Mouse (Mus musculus) hindlimb bud, embryonic 11.5 days (tissue): ENCODE data around the gene Vwa8.

ENCODE experiments used
- DNase-seq: peaks from one replicate; pipeline ENCODE4 v3.0.0-alpha.2; 2012; ENCODE audit warnings: low read depth, low spot score; ENCODE audit errors: extremely low spot score

Vwa8 gene

DNA sequence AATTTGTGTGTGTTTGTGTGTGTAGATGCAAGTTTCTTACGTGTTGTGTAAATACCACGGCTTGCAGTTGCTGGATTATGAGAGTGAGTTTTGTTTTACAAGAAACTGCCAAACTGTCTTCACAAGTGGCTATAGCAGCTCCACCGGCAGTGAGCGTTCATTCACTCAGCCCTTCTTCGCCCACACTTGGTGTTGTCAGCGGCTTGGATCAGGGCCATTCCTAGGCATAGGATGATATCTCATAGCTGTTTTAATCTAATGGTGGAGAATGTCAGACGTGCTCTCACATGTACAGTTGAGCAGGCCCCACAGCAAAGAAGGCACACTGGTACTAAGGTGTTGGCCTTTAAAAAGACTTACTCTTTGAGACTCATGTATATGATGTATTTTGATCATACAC lies 328.9 kb downstream of the Vwa8 start:
- DNase-seq = no peak

DNA sequence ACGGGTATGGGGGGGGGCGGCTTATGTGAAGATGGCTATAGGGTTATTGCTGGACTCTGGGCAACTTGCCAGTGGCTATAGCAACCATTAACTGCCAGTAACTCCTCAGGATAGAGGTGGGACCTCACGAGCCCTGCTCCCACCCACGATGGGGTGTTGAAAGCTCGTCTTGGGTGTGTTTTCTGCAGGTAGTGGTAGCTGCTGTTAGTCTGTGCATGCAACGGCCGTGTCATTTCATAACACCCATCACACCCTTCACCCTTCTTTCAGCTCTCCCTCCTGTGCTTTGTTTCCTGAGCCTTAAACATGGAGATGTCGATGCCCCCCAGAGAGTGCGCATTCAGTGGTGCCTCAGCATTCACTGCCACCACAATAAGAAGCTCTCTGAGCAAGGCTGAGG lies 329.4 kb downstream of the Vwa8 start:
- no peak for DNase-seq

DNA sequence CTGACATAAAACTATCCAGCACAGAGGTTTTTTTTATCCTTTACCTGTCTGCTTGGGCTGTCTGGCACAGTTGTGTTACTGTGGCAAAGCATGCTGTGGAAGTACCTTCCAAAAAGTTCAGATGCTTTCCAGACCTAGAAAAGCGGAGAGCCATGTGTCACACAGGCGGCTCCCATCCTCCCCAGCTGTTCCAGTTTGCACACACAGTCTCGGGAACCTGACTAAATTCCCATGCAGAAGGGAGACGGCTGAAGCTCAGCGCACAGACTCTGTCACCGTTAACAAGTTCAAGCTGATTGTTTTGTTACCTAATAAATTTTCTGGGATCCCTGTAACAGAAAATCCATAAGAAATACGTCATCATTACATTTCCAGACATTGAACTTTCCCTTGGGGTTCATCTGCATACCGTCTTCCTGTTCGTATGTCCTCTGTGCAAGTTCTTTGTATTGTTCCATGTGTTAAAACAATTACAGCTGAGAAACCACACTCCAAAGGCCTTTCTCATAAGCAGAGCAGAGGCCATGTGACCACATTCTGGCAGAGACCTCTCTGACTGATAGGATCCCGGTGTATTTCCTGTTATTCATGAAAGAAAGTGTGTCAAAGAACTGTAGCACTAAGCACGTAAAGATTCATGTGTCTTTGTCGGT lies 331.4 kb downstream of the Vwa8 start:
- no peak for DNase-seq

DNA sequence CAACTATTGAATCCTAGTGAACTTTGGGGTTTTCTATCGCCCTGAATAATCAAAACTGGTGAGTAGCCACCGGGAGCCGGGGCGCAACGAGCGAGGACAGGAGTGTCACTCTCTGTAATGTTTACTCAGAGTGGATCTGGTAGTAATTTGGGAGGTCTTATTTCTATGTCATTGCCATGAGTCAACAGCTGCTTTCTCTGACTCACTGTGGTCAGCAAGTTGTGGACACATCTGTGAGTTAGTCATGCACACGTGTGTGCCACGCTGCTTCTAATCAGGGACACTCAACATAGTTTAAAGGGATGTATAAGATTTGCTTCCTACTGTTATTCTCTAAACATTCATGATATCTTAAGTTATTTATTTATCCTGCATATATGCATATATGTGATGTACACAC lies 332.9 kb downstream of the Vwa8 start:
- no peak for DNase-seq

DNA sequence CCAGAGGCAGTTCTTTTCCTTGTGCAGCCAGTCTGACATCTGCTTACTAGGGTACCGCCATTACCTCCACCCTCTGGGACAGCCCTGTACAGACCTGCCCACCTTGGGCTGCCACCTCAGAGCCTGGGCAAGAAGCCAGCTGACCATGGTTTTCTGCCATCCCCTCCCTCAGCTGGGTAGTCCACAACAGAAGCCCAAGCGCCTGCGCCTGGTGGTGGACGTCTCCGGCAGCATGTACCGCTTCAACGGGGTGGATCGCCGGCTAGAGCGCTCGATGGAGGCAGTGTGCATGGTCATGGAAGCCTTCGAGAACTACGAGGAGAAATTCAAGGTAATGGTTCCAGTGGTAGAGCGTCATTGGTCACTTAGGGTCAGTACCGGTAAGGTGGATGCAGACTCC lies 333.9 kb downstream of the Vwa8 start:
- no peak for DNase-seq

DNA sequence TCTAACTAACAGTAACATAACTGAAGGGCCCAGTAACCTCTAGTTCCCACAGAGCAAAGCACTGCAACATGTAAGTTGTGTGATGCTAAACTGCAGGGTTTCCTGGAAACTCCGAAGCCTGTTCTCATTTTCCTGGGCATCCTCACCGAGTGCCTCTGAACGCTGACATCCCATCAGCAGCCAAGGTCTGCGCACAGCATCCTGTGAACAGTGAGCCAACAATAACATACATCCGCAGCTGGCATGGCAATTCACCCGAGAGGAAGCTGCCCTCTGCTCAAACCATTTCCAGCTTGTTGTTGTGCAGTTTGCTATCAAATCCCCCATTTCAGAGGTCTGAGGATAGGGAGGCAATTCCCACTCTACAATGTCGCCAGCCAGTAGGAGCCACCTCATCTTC lies 334.4 kb downstream of the Vwa8 start:
- DNase-seq = no peak

DNA sequence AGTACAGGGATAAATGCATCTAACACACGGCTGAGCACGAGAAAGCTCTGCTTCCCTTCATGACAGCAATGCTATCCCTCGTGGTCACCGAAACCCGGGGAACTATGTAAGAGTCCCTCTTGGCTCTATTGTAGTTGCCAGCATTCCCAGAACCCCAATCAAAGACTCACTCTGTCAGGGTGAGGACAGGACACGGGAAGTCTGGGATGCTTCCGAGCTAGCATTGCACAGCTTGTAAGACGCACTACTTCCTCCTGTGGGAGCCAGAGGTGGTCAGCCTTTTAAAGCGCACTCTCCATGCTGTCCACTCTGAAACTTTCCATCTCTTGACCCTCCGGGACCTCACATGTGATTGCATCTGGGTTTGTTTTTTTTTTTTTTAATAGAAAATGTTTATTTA lies 335.2 kb downstream of the Vwa8 start:
- DNase-seq = no peak

DNA sequence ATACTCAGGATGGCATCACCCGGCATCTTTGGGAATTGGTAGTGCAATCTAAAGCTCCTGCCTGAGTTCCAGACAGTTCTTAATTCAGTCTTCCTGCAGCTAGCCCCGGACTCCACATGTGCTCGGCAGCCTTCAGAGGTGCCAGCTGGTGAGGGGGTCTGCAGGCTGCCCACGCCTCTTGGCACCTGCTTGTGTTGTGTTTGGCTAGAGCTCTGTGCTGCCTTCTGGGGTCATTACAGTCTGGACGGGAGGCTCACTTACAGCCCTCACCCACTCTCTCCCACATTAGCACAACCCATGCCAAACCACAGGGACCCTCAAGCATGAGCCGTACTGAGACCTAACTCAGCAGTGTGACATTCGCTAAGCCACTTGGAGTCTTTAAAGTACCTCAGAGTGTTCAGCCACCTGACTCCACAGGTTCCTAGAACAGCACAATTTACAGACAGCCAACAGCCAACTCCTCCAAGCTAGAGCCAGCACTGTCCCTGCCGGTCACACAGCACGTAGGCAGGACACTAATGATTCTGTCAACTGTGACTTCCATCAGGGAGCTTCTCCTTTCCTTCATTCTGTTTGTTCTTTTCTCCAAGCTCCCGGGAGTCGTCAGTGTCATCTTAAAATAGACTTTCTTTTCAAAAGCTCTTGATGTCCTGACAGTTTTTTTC lies 336.3 kb downstream of the Vwa8 start:
- no peak for DNase-seq

DNA sequence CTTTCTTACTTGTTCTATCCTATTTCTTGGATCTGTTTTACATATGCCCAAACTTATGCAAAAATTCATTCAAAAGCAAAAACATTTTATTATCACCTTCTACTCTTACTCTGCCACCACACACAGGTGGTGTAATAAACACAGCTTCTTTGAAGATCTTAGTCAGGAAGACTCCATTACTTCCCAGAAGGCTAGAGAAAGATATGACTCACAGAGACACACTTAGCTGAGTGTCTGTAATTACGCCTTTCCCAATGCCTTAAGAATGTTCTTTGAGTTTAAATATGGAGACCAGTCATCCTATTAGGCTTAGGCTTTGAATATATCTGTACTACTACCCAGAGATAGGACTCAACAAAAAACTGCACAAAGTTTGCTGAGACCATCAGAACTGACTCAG lies 338.1 kb downstream of the Vwa8 start:
- DNase-seq = no peak

DNA sequence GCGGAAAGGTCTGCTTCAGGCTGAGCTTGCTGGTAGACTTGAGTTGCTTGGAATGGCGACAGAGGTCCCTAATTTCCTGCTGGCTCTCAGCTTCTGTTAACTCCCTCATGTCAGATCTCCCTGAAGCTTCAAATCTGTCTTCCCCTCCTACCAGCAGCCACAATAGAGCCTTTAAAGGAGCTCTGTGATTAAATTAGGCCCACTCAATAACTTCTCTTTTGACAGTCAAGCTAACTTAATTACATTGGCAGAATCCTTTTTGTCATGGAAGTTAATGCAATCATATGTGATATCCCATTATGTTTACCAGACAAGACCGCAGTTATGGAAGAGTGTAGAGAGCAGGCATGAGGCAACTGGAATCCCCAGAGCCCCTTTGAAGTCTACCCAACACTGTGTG lies 347.9 kb downstream of the Vwa8 start:
- DNase-seq = no peak

DNA sequence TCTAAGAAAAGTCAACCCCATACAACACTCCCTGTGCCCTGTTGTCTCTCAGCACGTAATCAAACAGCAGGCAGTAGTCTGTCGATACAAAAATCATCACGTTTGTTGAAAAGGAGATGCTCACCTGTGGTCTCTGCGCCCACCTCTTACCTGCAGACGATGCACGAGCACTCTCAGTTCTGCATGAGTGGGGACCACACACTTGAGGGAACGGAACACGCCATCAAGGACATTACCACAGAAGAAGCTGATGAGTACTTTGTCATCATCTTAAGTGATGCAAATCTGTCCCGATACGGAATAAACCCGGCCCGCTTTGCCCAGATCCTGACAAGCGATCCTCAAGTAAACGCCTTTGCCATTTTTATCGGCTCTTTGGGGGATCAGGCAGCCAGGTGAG lies 349.2 kb downstream of the Vwa8 start:
- no peak for DNase-seq

DNA sequence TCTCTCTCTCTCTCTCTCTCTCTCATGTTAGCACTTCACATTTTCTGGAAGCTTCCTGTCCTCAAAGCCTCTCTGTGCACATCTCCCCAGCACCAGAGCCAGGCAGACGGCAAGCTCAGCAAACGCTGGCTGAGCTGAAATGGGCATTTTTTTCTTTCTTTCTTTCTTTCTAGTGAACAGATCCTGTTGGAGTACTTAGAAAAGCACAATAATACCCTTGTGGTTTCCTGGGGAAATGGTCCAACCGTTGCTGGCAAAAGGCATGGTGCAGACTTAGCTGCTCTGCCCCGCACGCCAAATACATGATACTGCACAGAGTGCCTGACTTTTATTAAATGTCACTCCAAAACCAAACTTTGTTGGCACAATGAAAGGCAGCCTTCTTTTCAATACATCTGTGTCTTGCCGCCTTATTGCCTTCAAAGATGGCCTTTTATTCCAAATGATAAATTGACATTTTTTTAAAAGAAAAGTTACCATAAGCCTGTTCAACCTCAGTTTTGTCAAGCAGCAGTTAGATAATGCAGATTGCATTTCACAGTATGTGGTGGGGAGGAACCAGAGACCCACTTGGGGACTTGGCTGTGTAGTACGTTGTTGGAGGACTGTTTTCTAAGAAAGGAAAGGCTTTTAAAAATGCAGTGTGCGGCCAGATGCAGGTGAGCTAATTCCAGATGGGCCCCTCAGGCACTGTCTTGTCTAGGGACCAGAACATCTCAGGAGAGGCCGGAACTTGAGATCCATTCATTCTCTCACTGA lies 351.5 kb downstream of the Vwa8 start:
- DNase-seq = no peak

DNA sequence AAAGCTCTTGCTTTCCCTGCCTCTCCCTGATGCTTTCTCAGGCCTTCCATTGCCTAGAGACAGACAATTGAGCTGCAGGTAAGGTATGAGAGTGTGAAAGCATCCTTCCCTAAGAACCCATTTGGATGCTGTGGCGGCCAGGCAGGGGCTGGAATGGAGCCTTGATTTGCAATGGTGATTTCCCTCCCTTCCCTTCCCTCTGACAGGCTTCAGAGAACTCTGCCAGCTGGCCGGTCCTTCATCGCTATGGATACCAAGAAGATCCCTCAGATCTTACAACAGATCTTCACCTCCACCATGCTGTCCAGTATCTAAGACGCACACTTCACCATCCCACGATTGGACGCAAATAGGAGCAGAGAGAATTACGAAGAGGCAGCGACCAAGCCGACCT lies 352.0 kb downstream of the Vwa8 start:
- DNase-seq = no peak

DNA sequence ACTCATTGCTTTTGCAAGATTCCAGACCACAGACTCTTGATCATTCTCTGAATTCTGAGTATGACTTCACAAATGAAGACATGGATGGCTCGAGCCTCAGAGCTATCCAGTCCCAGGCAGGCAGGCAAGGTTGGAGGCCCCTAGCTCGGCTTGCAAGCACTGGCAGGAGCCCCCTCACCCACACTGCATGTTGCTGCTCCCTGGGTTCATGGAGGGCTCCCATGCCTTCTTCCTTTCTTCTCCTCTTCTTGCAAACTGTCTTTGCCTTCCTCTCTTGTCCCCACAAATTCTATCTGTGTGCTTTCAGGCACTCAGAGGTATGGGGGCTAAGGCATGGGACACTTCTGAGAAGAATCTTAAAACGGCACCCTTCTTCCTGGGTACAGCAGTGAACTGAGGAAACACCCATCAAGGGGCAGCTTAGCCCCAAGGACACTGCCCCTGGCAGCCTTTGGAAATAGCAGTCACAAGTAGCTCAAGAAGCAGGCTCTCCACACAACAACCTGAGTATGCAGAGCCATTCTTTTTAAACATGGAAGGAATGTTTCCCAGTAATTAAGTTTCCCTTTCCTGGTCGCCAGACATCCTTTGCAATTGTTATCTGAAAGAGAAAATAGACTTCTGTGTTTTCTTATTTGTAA lies 354.0 kb downstream of the Vwa8 start:
- DNase-seq = no peak

DNA sequence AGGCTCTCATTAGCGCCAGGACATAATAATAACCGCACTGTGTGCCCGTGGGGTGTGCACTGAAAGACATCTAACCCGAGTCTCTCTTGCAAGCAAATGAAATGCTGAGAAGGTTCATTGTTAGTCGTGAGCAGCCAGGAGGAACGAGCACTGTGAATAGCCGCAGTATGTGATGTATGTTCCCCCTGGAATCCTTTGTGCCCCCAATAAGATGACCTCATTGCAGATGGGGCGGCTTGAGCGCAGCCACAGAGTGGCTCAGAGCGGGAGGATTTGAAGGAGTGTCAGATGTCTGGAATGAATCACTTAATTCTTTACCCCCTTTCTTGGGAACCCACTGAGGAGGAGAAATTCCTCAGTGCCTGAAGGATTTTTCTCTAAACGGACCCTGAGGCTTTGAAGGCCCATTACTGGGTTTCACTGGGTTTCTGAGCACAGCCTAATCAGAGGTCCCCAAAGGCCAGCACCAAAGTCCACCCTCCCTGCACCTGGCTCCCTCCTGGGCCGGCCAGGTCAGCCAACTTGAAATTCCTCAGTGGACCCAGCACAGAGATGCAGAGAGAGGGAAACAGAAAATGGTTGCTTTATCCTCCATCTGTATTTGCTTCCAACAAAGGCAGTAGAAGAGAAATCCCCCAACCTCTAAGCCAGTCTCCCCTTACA lies 354.8 kb downstream of the Vwa8 start:
- no peak for DNase-seq

DNA sequence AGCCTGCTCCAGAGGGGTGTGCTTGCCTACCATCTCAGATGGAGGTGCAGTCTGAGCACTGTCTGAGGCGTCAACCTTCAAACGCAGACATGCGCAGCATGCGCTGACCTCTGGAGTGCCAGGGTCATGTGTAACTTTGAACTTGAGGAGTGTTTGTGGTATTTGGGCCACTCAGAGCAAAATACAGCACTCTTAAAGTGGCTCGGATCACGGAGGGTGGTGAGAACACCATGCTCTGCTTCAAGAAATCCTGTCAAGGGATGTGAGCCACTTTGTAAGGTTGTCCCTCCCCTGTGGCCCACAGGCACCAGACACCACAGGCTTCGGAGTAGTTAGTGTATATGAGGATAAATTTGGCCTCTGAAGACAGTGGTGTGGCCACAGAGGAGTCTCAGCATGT lies 356.0 kb downstream of the Vwa8 start:
- no peak for DNase-seq

DNA sequence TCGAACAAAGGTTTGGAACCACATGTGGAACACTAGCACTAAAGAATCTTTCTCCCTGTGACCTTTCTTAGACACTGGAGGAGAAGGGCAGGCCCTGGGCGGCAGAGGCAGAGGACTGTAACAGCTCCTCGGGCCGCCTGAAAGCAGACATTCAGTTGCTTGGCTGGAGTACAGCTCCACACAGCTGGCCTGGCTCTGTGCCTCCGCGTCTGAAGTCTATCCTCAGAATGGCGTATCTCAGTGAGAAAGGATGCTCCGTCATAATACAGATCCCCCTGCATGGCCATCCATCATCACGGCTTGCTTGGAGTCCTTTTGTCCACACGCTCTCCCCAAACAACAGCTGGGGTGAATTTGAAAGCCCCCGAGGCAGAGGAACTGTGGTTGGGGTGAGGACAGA lies 357.4 kb downstream of the Vwa8 start:
- DNase-seq = no peak

DNA sequence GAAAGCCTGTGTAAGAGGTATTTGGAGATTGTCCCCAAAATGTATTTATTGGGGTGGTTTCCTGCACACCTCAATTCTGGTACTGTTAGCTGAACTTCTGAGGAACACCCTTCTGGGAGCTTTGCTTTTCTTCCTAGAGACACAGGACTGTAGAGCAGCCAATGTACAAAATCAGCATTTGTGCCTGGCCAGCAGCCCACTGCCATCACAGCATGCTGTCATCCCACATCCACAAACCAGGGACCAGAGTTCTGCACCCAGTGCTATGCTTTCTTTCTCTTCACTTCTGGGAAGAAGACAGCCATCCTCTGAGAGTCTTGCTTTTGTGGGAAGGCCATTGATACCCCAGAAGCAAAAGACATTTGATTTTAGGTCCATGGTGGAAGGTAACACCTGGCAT lies 359.6 kb downstream of the Vwa8 start:
- DNase-seq = no peak

DNA sequence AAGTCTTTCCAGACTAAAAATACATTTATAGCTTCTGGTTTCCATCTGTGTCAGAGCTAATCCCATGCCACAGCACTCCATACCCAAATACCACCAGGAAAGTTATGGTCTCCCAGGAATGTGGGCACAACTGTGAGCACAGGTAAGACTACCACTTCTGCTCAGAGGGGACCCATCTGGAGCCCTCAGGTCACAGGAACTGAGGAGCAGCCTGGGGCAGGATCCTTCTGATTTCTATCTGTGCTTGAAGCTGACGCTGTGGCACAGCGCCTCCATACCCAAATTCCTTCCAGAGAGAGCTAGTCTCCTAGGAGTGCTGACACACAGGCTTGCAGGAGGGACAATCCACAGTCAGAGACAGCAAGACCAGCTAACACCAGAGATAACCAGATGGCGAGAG lies 361.0 kb downstream of the Vwa8 start:
- DNase-seq = no peak

DNA sequence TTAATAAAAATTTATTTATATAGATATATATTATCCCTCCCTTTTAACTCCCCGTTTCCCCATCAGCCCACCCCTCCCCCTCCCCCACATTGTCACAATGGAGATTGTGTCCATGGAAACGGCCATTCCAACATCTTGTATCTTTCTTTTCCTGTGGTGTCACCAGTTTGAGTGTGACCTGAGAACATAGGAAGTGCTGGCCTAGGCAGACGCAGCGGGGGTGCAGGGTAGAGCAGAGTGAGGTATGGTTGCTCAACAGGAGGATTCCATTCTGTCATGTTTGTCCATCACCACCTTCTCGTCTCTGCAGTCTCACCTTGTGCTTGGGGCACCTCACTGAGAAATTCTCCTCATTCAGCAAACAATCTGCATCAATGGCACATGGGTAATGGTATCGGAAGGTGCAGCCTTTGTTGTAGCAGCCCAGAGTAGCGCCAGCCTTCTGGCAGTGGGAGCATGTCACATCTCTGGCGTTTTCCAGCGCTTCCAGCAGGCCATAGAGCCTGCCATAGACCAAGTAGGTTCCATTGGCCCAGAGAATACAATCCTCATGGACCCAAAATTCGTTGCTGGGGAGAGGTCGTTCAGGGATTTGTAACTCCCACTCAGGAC lies 363.6 kb downstream of the Vwa8 start:
- DNase-seq = no peak

DNA sequence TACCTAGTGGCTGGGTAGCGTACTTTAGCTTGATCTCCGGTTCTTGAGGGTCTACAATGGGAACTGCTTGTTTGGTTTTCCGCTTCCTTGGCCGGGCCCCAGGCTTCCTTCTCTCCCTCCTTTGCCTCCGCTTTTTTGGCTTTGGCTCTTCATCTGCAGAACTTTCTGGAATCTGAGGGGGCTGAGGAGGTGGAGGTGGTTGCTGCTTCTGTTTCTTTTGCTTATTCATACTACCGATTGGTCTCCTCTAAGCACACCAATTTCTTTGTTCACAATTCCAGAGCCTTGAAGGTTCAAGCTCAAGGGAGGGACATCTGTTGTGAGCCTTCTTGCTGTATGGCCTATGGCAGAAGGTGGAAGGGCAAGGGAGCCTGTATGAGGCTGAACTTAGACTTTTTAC lies 365.3 kb downstream of the Vwa8 start:
- no peak for DNase-seq
